Mouse (Mus musculus) embryonic facial prominence, embryonic 14.5 days (tissue): ENCODE results near the gene Clpb. TPM values are rescaled to one million over a fixed set of nuclear protein-coding genes. Genes with fewer than 3 reads are reported as not detected.

Experiments
- ATAC-seq: fragments of 200-750 bp; cut with Nextera tagmentation; 2 replicates; pipeline ENCODE4 v1.8.0; 2017; ENCODE audit warnings: low read depth, moderate number of reproducible peaks, moderate TSS enrichment
- DNase-seq: peaks from one replicate; pipeline ENCODE4 v3.0.0-alpha.2; 2015; ENCODE audit warnings: low spot score
- H3K27ac ChIP-seq: fragments of 300-500 bp; sonication (generic); replicated peaks from 2 replicates; pipeline ENCODE4 v1.5.1; 2014; ENCODE audit warnings: low read depth, mild to moderate bottlenecking, low read length, moderate library complexity
- H3K27me3 ChIP-seq: fragments of 300-500 bp; sonication (generic); replicated peaks from 2 replicates; pipeline ENCODE4 v1.6.1; 2014; ENCODE audit warnings: low read length; ENCODE audit not compliant: control insufficient read depth, insufficient read depth
- H3K36me3 ChIP-seq: fragments of 300-500 bp; sonication (generic); 2 replicates; pipeline ENCODE4 v1.6.1; 2014; ENCODE audit warnings: low read length, mixed read lengths; ENCODE audit not compliant: control insufficient read depth, insufficient read depth
- H3K4me1 ChIP-seq: fragments of 300-500 bp; sonication (generic); 2 replicates; pipeline ENCODE4 v1.6.1; 2014; ENCODE audit warnings: antibody characterized with exemption, low read length; ENCODE audit not compliant: control insufficient read depth, insufficient read depth
- H3K4me2 ChIP-seq: fragments of 300-500 bp; sonication (generic); 2 replicates; pipeline ENCODE4 v1.6.1; 2014; ENCODE audit warnings: low read depth, mild to moderate bottlenecking, low read length, moderate library complexity, mixed read lengths
- H3K4me3 ChIP-seq: fragments of 300-500 bp; sonication (generic); 2 replicates; pipeline ENCODE4 v1.5.1; 2014; ENCODE audit warnings: low read depth, mild to moderate bottlenecking, low read length
- H3K9ac ChIP-seq: fragments of 300-500 bp; sonication (generic); 2 replicates; pipeline ENCODE4 v1.6.1; 2014; ENCODE audit warnings: low read depth, mild to moderate bottlenecking, low read length, moderate library complexity, mixed read lengths
- H3K9me3 ChIP-seq: fragments of 300-500 bp; sonication (generic); 2 replicates; pipeline ENCODE4 v1.6.1; 2016; ENCODE audit warnings: low read length; ENCODE audit not compliant: control insufficient read depth
- WGBS: fragments of 180-500 bp; shearing (Covaris S2); extraction: QIAGEN DNeasy Blood & Tissue Kit; methylation state at CpG from one replicate; pipeline ENCODE4 v1.1.7; 2014; 5-methylcytosine and 5-hydroxymethylcytosine counted together
- polyA plus RNA-seq: library from polyadenylated mRNA; unstranded; fragments of >200 nt; fragmentation: Nextera tagmentation; extraction: Ambion mirVana; gene quantifications from 2 replicates; pipeline ENCODE4 v1.2.1, GENCODE M21; 2014

The Clpb gene
- polyA plus RNA-seq, 1 experiment from 2014 or later, result 37.5 TPM

DNA sequence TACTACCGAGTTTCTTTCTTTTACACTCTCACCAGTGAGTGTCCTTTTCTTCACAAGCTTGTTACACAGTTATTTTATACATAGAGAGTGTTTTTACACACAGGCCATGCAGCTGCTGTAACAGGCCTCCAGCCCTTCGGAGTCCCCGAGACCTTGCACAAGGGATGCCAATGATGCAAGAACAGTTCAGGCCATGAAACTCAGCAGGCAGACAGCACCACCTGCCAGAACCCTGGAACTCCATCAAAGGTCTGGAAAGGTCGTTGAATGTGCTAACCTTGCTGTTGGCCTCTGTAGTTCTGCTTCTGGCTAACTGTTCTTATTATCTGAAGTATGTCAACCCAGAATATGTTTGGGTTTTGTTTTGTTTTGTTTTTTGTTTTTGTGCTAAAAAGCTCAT is 8.5 kb upstream of the Clpb start:
- DNase-seq (no peak), ATAC-seq (no peak)
- H3K4me1 ChIP-seq, result no peaks in the 10 kb centered on the region
- no peak overlapping the region for H3K4me2 ChIP-seq
- no peaks in the 10 kb centered on the region for H3K36me3 ChIP-seq
- no peak overlapping the region for H3K9ac ChIP-seq
- 67% methylated on average over 4 of the region's 4 CpGs for WGBS
- no peaks in the 10 kb centered on the region for H3K27me3 ChIP-seq
- H3K4me3 ChIP-seq, result no peak overlapping the region
- no peaks in the 10 kb centered on the region for H3K9me3 ChIP-seq
- H3K27ac ChIP-seq, result no peak overlapping the region

DNA sequence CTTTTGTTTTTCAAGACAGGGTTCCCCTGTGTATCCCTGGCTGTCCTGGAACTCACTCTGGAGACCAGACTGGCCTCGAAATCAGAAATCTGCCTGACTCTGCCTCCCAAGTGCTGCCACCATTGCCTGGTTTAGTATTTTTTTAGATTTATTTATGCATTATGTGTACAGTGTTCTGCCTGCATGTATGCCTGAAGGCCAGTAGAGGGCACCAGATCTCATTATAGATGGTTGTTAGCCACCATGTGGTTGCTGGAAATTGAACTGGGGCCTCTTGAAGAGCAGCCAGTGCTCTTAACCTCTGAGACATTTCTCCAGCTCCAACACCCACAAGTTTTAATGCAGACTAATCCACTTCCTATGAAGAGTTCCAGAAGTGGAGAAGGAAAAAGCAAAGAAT is 1.4 kb upstream of the Clpb start:
- Histone ChIP-seq H3K9me3 (no peaks in the 10 kb centered on the region), H3K4me2 (no peak overlapping the region), H3K4me3 (no peak overlapping the region), H3K4me1 (peaks cover 8% of the 10 kb centered on the region), H3K27ac (no peak overlapping the region), H3K36me3 (no peaks in the 10 kb centered on the region), H3K27me3 (no peaks in the 10 kb centered on the region), H3K9ac (no peak overlapping the region)
- ATAC-seq (no peak), DNase-seq (no peak)
- WGBS, result 90% methylated on average over 1 of the region's 1 CpGs

DNA sequence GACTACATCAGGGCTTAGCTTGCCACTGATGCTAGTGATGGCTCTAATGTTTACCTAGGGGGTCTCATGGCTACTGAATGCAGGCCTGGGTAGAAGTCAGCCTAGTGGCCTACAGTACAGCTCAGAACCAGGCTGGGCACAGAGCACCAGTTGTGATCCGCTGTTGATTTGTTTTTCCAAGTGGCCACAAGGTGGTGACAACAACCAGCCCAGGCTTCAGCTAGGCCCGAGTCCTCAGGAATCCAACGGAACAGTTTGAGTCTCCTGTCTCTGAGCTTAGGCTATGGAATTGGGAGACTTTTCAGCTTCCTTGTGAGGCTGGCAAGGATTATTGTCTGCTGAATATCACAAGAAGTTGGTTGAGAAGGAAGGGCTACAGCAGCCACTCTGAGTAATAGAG is 3.1 kb downstream of the Clpb start:
- DNase-seq (peak; percentile 78), ATAC-seq (0 out of 2 replicates have a peak, but pooled peaks have one; percentile 24)
- Histone ChIP-seq H3K4me3 (no peak overlapping the region), H3K4me2 (no peak overlapping the region), H3K4me1 (peaks cover 8% of the 10 kb centered on the region), H3K27ac (no peak overlapping the region), H3K9me3 (no peaks in the 10 kb centered on the region), H3K9ac (peak overlapping the region; percentile 15), H3K27me3 (no peaks in the 10 kb centered on the region), H3K36me3 (0 out of 2 replicates have a peak, but pooled peaks cover 6% of the 10 kb centered on the region)
- 7% methylated on average over 3 of the region's 3 CpGs for WGBS

DNA sequence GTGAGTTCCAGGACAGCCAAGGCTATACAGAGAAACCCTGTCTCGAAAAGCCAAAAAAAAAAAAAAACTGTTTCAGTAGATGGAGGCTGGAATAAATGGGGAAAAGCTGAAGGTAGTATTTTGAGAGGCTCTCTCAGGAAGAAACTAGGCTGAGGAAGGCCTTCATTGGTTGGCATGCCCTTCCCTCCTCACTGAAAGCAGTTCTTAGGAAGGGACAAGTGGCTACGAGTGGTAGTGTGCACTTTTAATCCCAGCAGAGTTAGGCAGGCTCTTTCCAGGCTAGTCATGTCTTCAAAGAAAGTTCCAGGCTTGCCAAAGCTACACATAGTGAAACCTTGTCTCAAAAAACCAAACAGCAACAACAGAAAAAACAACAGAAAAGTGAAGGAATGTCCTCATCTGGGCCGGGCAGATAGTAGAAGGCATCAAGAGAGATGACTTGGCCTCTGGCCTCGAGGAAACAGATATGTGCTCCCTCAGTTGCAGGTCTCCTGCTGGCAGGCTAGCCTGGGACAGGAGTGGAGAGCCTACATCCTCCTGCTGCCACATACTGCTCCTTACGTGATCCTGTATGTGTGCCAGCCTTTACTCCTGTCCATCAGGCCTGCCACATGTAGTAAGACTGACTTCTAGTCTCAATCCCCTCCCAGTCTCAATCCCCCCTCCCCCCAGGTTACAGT is 8.3 kb downstream of the Clpb start:
- Histone ChIP-seq H3K9me3 (no peaks in the 10 kb centered on the region), H3K36me3 (0 out of 2 replicates have a peak, but pooled peaks cover 6% of the 10 kb centered on the region), H3K27me3 (no peaks in the 10 kb centered on the region), H3K4me1 (peaks cover 5% of the 10 kb centered on the region; the same call in 1 of the 2 replicates), H3K27ac (no peak overlapping the region), H3K9ac (0 out of 2 replicates have a peak overlapping the region, but pooled peaks have one; percentile 19), H3K4me2 (no peak overlapping the region), H3K4me3 (no peak overlapping the region)
- no peak for DNase-seq
- WGBS, result 85% methylated on average over 5 of the region's 5 CpGs
- ATAC-seq, result no peak

DNA sequence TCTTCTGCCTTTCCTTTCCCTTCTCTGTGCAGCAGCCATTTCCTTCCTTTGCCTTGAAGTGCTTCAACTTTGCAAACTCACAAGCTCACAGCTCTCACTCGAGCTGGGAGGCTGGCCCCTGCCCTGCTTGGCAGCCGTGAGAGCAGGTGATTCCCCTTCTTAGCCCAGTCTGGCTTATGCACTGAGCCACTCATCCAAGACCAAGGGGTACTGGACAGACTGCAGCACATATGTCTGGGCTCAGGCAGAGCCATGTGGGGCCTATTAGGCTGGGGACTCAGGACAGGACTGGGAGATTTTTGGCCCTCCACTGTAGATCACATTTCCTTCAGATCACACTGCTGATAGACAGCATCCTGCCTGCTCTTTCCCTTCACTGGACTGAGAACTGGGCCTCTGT is 10.1 kb downstream of the Clpb start:
- no peak overlapping the region for H3K27ac ChIP-seq
- ATAC-seq, result no peak
- H3K27me3 ChIP-seq, result no peaks in the 10 kb centered on the region
- no peak for DNase-seq
- 0 out of 2 replicates have a peak, but pooled peaks cover 6% of the 10 kb centered on the region for H3K36me3 ChIP-seq
- H3K4me2 ChIP-seq, result no peak overlapping the region
- no peak overlapping the region for H3K4me3 ChIP-seq
- no peaks in the 10 kb centered on the region for H3K9me3 ChIP-seq
- 24% methylated on average over 2 of the region's 2 CpGs for WGBS
- peaks cover 5% of the 10 kb centered on the region; the same call in 1 of the 2 replicates for H3K4me1 ChIP-seq
- no peak overlapping the region for H3K9ac ChIP-seq

DNA sequence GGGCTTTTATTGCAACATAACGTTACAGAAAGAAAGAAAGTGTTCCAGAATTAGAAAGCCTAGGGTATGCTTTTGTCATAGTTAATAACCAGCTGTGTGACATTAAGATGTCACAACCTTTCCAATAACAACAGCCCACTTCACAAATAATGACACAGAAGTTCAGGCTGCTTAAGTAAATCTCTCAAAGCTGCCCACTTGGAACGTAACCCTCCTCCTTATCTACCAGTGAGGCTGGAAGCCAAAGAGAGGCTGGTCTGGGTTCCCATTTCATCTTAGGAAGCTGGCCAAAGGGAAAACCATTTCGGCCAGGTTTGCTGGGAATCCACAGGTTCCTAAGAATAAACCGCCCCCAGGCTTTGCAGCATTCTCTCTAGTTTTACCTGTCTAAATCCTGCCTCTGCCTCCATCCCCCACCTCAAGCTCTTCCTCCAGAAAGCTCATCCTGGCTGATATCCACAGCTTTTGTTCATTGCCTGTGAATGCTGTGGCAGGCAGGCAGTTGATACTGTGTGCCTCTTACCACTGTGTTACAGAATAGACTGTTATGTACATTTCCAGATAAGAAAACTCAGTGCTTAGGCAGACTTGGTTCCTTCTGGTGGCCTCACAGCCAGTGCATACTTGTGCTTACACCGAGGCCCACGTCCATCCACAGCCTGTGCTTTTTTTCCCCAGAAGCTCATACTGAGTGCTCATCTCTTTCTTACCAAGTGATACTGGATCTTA is 12.8 kb downstream of the Clpb start:
- Histone ChIP-seq H3K4me3 (no peak overlapping the region), H3K4me2 (no peak overlapping the region), H3K9ac (no peak overlapping the region), H3K27ac (no peak overlapping the region), H3K36me3 (no peaks in the 10 kb centered on the region), H3K9me3 (no peaks in the 10 kb centered on the region), H3K27me3 (no peaks in the 10 kb centered on the region), H3K4me1 (peaks cover 5% of the 10 kb centered on the region; the same call in 1 of the 2 replicates)
- DNase-seq (peak; percentile 28), ATAC-seq (no peak)
- WGBS, result 45% methylated on average over 6 of the region's 6 CpGs

DNA sequence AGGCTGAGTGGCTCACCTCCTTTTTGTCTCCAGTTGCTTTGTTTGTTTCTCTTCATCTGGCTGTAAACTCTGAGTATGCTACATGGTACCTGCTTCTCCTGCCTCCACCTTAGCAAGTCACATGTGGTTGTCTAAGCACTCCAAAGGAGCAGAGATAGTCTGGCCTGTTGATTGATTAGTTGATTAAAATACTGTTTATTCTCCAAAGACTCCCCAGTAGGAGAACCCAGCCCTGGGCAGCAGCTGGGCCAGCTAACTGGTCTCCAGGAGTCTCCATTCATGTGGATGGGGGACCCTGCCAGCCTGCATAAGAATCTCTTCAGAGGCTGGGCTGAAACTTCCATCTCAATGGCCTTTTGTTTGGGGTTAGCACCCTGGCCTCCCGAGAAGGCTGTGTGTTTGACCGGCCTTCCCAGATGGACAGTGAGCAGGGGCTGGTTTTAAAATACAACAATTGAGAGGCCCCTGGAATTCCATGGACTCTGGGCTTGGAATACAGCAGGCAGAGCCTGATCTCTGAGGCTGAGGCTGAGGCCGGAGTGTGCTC is 13.4 kb downstream of the Clpb start:
- no peak overlapping the region for H3K4me3 ChIP-seq
- WGBS, result 43% methylated on average over 3 of the region's 3 CpGs
- no peaks in the 10 kb centered on the region for H3K27me3 ChIP-seq
- no peak for ATAC-seq
- H3K36me3 ChIP-seq, result no peaks in the 10 kb centered on the region
- no peak overlapping the region for H3K27ac ChIP-seq
- no peak overlapping the region for H3K4me2 ChIP-seq
- peak; percentile 23 for DNase-seq
- H3K9me3 ChIP-seq, result no peaks in the 10 kb centered on the region
- H3K4me1 ChIP-seq, result peaks cover 5% of the 10 kb centered on the region; the same call in 1 of the 2 replicates
- no peak overlapping the region for H3K9ac ChIP-seq

DNA sequence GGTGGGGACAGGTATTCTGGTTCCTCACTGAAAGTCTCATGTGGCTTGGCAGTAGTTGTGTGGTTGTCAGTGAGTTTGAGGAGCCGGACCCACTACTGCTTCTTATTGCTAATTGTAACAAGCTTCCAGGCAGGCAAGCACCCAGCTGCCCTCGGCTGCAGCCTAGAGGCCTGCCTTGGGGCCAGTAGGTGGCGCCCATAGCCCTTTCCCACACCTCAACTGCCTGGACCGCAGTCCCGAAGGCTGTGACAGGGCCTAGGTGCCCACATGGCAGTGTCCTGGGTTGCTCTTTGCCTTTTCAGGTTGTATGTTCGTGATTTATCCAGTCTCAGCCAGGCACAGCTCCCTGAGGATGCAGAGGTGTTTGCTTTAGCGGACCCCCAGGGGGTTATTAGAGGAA is 16.2 kb downstream of the Clpb start:
- no peak overlapping the region for H3K9ac ChIP-seq
- H3K27me3 ChIP-seq, result no peaks in the 10 kb centered on the region
- H3K4me3 ChIP-seq, result no peak overlapping the region
- WGBS, result 13% methylated on average over 7 of the region's 7 CpGs
- no peak overlapping the region for H3K27ac ChIP-seq
- ATAC-seq, result peak; percentile 92
- no peaks in the 10 kb centered on the region for H3K36me3 ChIP-seq
- H3K4me2 ChIP-seq, result no peak overlapping the region
- peak; percentile 74 for DNase-seq
- no peaks in the 10 kb centered on the region for H3K9me3 ChIP-seq
- H3K4me1 ChIP-seq, result peaks cover 5% of the 10 kb centered on the region; the same call in 1 of the 2 replicates
